Mouse (Mus musculus) heart, postnatal 25 days (tissue): ENCODE results near the gene Scd2. TPM values are rescaled to one million over a fixed set of nuclear protein-coding genes. Genes with fewer than 3 reads are reported as not detected.
"Not testable (repeated sequence)": the region's sequence is repeated elsewhere in the genome, so short reads cannot be mapped to it uniquely, and the experiment has no call there.

Experiments used
- DNase-seq: peaks from one replicate; pipeline ENCODE4 v3.0.0; 2022; ENCODE audit warnings: low spot score
- intact Hi-C: fragments of 180-260 bp; cut with DNase I; formaldehyde crosslinking; loops from one replicate; pipeline ENCODE4 v1.15.1; 2025
- total RNA-seq, 2 experiments: library from RNA; stranded (reverse); gene quantifications; 2 replicates each; pipeline ENCODE4 v1.2.3; 2021

The Scd2 gene
- total RNA-seq, 2 experiments from 2014 or later: 12.5 to 13.1 TPM

- DNase-seq: peak; percentile 85
- intact Hi-C loops: no loop called here
Observed at GRCm38 (mm10) chr19:44266824-44267498, 26.5 kb upstream of the Scd2 start.

- intact Hi-C loops: no loop called here
Observed at GRCm38 (mm10) chr19:44267499-44268002, 25.9 kb upstream of the Scd2 start.

GRCm38 (mm10) chr19:44273711-44274110 is 19.8 kb upstream of the Scd2 start:
- no peak for DNase-seq
- intact Hi-C loops: no loop called here

More at GRCm38 (mm10) chr19:44267499-44268002, 25.9 kb upstream of the Scd2 start:
- no peak for DNase-seq

GRCm38 (mm10) chr19:44274452-44274851 is 19.0 kb upstream of the Scd2 start:
- no peak for DNase-seq
- intact Hi-C loops: no loop called here

GRCm38 (mm10) chr19:44275418-44275817 is 18.1 kb upstream of the Scd2 start:
- no peak for DNase-seq
- intact Hi-C loops: no loop called here

GRCm38 (mm10) chr19:44276861-44277260 is 16.6 kb upstream of the Scd2 start:
- intact Hi-C loops: no loop called here
- DNase-seq: no peak

GRCm38 (mm10) chr19:44277931-44278330 is 15.5 kb upstream of the Scd2 start:
- no peak for DNase-seq
- intact Hi-C loops: no loop called here

GRCm38 (mm10) chr19:44280755-44281154 is 12.7 kb upstream of the Scd2 start:
- intact Hi-C loops: no loop called here
- DNase-seq: no peak

- DNase-seq, intact Hi-C loops: not testable (repeated sequence)
Observed at GRCm38 (mm10) chr19:44281825-44282447, 11.5 kb upstream of the Scd2 start.

GRCm38 (mm10) chr19:44282534-44283156 is 10.8 kb upstream of the Scd2 start:
- DNase-seq: no peak
- intact Hi-C loops: no loop called here

- no peak for DNase-seq
- intact Hi-C loops: no loop called here
Observed at GRCm38 (mm10) chr19:44283157-44284024, 10.1 kb upstream of the Scd2 start.

- peak; percentile 89 for DNase-seq
- intact Hi-C loops: no loop called here
Observed at GRCm38 (mm10) chr19:44284025-44284695, 9.3 kb upstream of the Scd2 start.

- DNase-seq: no peak
- intact Hi-C loops: no loop called here
Observed at GRCm38 (mm10) chr19:44284723-44285122, 8.8 kb upstream of the Scd2 start.

- DNase-seq: no peak
- intact Hi-C loops: no loop called here
Observed at GRCm38 (mm10) chr19:44285554-44285953, 7.9 kb upstream of the Scd2 start.

- DNase-seq: no peak
- intact Hi-C loops: no loop called here
Observed at GRCm38 (mm10) chr19:44286109-44286508, 7.4 kb upstream of the Scd2 start.

- no peak for DNase-seq
- intact Hi-C loops: no loop called here
Observed at GRCm38 (mm10) chr19:44287415-44288110, 5.9 kb upstream of the Scd2 start.

GRCm38 (mm10) chr19:44292083-44292482 is 1.4 kb upstream of the Scd2 start:
- no peak for DNase-seq

GRCm38 (mm10) chr19:44292483-44292882 is 991 bp upstream of the Scd2 start:
- intact Hi-C loops: loop anchor here (10.0 kb wide), 1 partner anchor 128 kb away; no protein-coding TSS in a partner anchor
- DNase-seq: no peak

More at GRCm38 (mm10) chr19:44292083-44292482, 1.4 kb upstream of the Scd2 start:
- intact Hi-C loops: loop anchor here (10.0 kb wide), 1 partner anchor 127 kb away; no protein-coding TSS in a partner anchor
